Mouse (Mus musculus) heart, adult 2 months (tissue): ENCODE data around the gene Cdc42ep5.

Experiments used
- EP300 ChIP-seq: fragments of 200-500 bp; IDR thresholded peaks from 2 replicates; pipeline ENCODE4 v1.6.1; 2011; ENCODE audit warnings: low read depth, low read length, control low read depth; ENCODE audit not compliant: insufficient read depth
- POLR2A ChIP-seq: fragments of 200-500 bp; IDR thresholded peaks from 2 replicates; pipeline ENCODE4 v1.6.1; 2011; ENCODE audit warnings: mild to moderate bottlenecking, low read depth, low read length, control low read depth; ENCODE audit not compliant: insufficient read depth

DNA sequence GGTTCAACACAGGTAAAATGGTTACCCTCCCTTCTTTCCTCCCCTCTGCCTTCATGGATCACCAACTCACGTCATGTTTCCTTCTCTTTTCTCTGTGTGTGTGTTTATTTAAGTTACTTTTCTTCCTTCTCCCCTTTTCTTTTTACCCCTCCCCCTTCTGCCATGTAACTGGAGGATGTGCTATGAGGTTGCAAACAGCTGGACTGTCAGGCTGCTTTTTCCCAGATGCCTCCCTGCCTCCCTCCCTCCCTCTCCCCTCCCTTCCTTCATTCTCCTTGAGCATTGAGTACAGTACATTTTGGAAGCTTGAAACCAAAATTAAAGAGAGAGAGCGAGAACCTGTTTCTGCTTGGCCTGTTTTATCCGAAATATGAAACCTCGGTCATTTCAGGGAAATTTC lies 16.8 kb downstream of the Cdc42ep5 start:
- TF ChIP-seq POLR2A (no peak), EP300 (no peak)
